Mouse (Mus musculus): ENCODE measurements around the gene Trp63. TPM values are rescaled to one million over a fixed set of nuclear protein-coding genes. Genes with fewer than 3 reads are reported as not detected.

The Trp63 gene
- polyA plus RNA-seq, 1 experiment from 2014 or later: 0.53 TPM

DNA sequence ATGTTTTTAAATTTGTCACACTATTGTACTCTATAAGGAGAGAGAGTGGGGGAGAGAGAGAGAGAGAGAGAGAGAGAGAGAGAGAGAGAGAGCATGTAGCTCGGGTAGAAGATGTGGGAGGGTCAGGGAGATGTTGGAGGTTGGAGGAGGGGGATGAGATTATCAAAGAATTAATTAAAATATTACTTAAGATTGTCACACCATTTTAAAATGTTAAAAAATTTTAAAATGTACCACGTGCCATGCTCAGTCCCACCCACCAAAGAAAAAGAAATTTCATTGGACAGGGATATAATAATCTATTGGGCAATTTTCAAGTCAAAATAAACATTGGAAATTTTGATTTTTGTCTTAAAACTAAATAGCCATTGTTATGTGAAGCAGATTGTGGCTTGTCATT is 1.0 kb downstream of the Trp63 start:
- H3K9ac ChIP-seq (ENCODE audit: low read length): no peak overlapping the region
- H3K9me3 ChIP-seq (ENCODE audit: control insufficient read depth, low read length): no peaks in the 10 kb centered on the region
- WGBS: 70% methylated on average over 2 of the region's 2 CpGs
- no peak for ATAC-seq (ENCODE audit: insufficient number of reproducible peaks, insufficient read depth, low FRiP score, low read depth)
- no peak overlapping the region for H3K4me2 ChIP-seq (ENCODE audit: low read length)
- peaks cover 2 to 4% of the 10 kb centered on the region in 2 experiments; a peak in 1 of 4 replicates for H3K4me1 ChIP-seq (ENCODE audit: control insufficient read depth in 2 of 2, insufficient read depth in 2 of 2, low read length in 2 of 2)
- no peaks in the 10 kb centered on the region for H3K27me3 ChIP-seq (ENCODE audit: control insufficient read depth, insufficient read depth, low read length)
- H3K4me3 ChIP-seq (ENCODE audit: control insufficient read depth in 1 of 2, insufficient read depth in 1 of 2, low read depth in 1 of 2, low read length in 2 of 2): no peak overlapping the region
- H3K27ac ChIP-seq (replicated peaks in 1 of 2; ENCODE audit: control insufficient read depth in 1 of 2, insufficient read depth in 1 of 2, low read depth in 2 of 2, low read length in 2 of 2): no peak overlapping the region
- no peaks in the 10 kb centered on the region for H3K36me3 ChIP-seq (ENCODE audit: control insufficient read depth, insufficient read depth, low read length)

GRCm38 (mm10) chr16:25690612-25691011 is 7.0 kb downstream of the Trp63 start:
- H3K4me2 ChIP-seq (ENCODE audit: low read length): no peak overlapping the region
- no peaks in the 10 kb centered on the region for H3K27me3 ChIP-seq (ENCODE audit: control insufficient read depth, insufficient read depth, low read length)
- H3K4me1 ChIP-seq (ENCODE audit: control insufficient read depth in 2 of 2, insufficient read depth in 2 of 2, low read length in 2 of 2): no peaks in the 10 kb centered on the region
- no peak for ATAC-seq (ENCODE audit: insufficient number of reproducible peaks, insufficient read depth, low FRiP score, low read depth)
- no peaks in the 10 kb centered on the region for H3K9me3 ChIP-seq (ENCODE audit: control insufficient read depth, low read length)
- no peak overlapping the region for H3K4me3 ChIP-seq (ENCODE audit: control insufficient read depth in 1 of 2, insufficient read depth in 1 of 2, low read depth in 1 of 2, low read length in 2 of 2)
- no peak overlapping the region for H3K9ac ChIP-seq (ENCODE audit: low read length)
- no peak overlapping the region for H3K27ac ChIP-seq (replicated peaks in 1 of 2; ENCODE audit: control insufficient read depth in 1 of 2, insufficient read depth in 1 of 2, low read depth in 2 of 2, low read length in 2 of 2)
- H3K36me3 ChIP-seq (ENCODE audit: control insufficient read depth, insufficient read depth, low read length): no peaks in the 10 kb centered on the region
- 51% methylated on average over 5 of the region's 5 CpGs for WGBS

DNA sequence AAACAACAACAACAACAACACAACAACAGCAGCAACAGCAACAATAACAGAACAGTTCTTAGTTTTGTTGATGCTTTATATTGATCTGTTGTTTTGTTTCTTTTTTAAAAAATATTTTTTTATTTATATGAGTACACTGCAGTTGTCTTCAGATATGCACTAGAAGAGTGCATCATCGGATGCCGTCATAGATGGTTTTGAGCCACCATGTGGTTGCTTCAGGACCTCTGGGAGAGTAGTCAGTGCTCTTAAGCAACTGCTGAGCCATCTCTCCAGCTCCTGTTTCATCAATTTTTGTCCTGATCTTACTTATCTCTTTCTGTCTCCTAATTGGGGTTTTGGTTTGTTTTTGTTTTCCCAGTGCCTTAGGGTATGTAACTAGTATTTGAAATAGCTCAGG is 17.7 kb downstream of the Trp63 start:
- no peak for ATAC-seq (ENCODE audit: insufficient number of reproducible peaks, insufficient read depth, low FRiP score, low read depth)
- H3K4me1 ChIP-seq (ENCODE audit: control insufficient read depth in 2 of 2, insufficient read depth in 2 of 2, low read length in 2 of 2): no peaks in the 10 kb centered on the region
- H3K4me2 ChIP-seq (ENCODE audit: low read length): no peak overlapping the region
- H3K27me3 ChIP-seq (ENCODE audit: control insufficient read depth, insufficient read depth, low read length): no peaks in the 10 kb centered on the region
- no peaks in the 10 kb centered on the region for H3K36me3 ChIP-seq (ENCODE audit: control insufficient read depth, insufficient read depth, low read length)
- H3K27ac ChIP-seq (replicated peaks in 1 of 2; ENCODE audit: control insufficient read depth in 1 of 2, insufficient read depth in 1 of 2, low read depth in 2 of 2, low read length in 2 of 2): no peak overlapping the region
- H3K9ac ChIP-seq (ENCODE audit: low read length): no peak overlapping the region
- 82% methylated on average over 2 of the region's 2 CpGs for WGBS
- 0 out of 2 replicates have a peak, but pooled peaks cover 2% of the 10 kb centered on the region for H3K9me3 ChIP-seq (ENCODE audit: control insufficient read depth, low read length)
- H3K4me3 ChIP-seq (ENCODE audit: control insufficient read depth in 1 of 2, insufficient read depth in 1 of 2, low read depth in 1 of 2, low read length in 2 of 2): no peak overlapping the region

DNA sequence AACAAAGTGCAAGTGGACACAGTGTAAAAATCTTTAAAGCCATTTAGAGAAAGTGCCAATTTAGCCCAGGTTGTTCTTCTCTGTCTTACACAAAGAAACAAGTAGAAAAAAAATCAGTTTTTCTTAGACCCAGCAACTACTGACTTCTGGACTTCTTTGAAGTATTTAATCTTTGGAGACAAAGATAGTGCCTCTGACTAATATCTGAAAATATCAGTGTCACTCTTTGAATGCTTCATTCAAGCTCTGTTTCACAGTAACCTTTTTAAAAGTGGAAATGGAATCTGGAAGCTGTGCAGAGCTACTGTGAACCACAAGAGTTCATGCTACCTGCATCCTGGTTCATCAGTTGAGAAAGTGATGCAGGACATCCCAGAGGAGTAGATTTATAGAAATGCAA is 22.7 kb downstream of the Trp63 start:
- H3K4me2 ChIP-seq (ENCODE audit: low read length): no peak overlapping the region
- 0 out of 2 replicates have a peak, but pooled peaks cover 3% of the 10 kb centered on the region for H3K9me3 ChIP-seq (ENCODE audit: control insufficient read depth, low read length)
- no peak overlapping the region for H3K27ac ChIP-seq (replicated peaks in 1 of 2; ENCODE audit: control insufficient read depth in 1 of 2, insufficient read depth in 1 of 2, low read depth in 2 of 2, low read length in 2 of 2)
- no peaks in the 10 kb centered on the region for H3K27me3 ChIP-seq (ENCODE audit: control insufficient read depth, insufficient read depth, low read length)
- H3K36me3 ChIP-seq (ENCODE audit: control insufficient read depth, insufficient read depth, low read length): no peaks in the 10 kb centered on the region
- no peak for ATAC-seq (ENCODE audit: insufficient number of reproducible peaks, insufficient read depth, low FRiP score, low read depth)
- H3K9ac ChIP-seq (ENCODE audit: low read length): no peak overlapping the region
- H3K4me1 ChIP-seq (ENCODE audit: control insufficient read depth in 2 of 2, insufficient read depth in 2 of 2, low read length in 2 of 2): no peaks in the 10 kb centered on the region
- no peak overlapping the region for H3K4me3 ChIP-seq (ENCODE audit: control insufficient read depth in 1 of 2, insufficient read depth in 1 of 2, low read depth in 1 of 2, low read length in 2 of 2)

DNA sequence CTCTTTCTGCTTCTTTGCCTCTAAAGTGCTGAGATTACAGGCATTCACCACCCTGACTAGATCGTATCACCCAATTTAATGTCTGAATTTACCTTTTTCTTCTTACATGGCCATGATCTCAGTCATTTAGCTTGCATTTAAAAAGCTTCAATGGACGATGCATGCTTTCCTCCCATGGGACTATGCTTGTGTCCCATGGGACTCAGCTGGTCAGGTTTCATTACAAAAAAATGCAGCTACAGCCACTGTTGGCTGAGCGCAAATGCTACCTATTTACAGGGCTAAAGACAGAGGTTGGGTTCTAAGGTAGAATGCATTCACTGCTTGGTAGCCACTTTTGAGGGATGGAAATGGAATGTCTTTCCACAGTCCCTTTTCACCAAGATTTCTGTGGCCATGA is 32.2 kb downstream of the Trp63 start:
- Histone ChIP-seq H3K27me3 (ENCODE audit: control insufficient read depth, insufficient read depth, low read length) (no peaks in the 10 kb centered on the region), H3K27ac (replicated peaks in 1 of 2; ENCODE audit: control insufficient read depth in 1 of 2, insufficient read depth in 1 of 2, low read depth in 2 of 2, low read length in 2 of 2) (no peak overlapping the region), H3K9ac (ENCODE audit: low read length) (no peak overlapping the region), H3K9me3 (ENCODE audit: control insufficient read depth, low read length) (0 out of 2 replicates have a peak, but pooled peaks cover 3% of the 10 kb centered on the region), H3K4me2 (ENCODE audit: low read length) (no peak overlapping the region), H3K4me1 (ENCODE audit: control insufficient read depth in 2 of 2, insufficient read depth in 2 of 2, low read length in 2 of 2) (no peaks in the 10 kb centered on the region), H3K4me3 (ENCODE audit: control insufficient read depth in 1 of 2, insufficient read depth in 1 of 2, low read depth in 1 of 2, low read length in 2 of 2) (no peak overlapping the region), H3K36me3 (ENCODE audit: control insufficient read depth, insufficient read depth, low read length) (no peaks in the 10 kb centered on the region)
- no peak for ATAC-seq (ENCODE audit: insufficient number of reproducible peaks, insufficient read depth, low FRiP score, low read depth)
- 87% methylated on average over 3 of the region's 3 CpGs for WGBS

DNA sequence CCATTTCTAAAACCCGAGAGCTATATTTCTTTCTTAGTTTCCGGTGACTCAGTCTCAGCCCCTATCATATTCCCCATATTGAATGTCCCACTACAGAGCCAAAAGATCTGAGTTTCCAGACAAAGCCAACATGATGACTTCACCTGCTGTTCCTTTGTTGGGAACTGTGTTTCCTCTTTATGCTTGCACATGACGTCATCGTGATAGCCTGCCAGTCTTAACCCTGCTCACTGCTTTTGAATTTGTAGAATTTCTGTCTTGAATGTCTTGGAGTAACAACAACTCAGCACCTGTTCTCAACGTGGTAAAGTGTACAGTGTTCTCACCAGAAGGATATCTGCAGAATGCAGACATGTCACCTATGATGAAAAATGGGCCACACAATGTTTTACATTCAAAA is 39.6 kb downstream of the Trp63 start:
- no peaks in the 10 kb centered on the region for H3K4me1 ChIP-seq (ENCODE audit: control insufficient read depth in 2 of 2, insufficient read depth in 2 of 2, low read length in 2 of 2)
- 63% methylated on average over 5 of the region's 5 CpGs for WGBS
- no peaks in the 10 kb centered on the region for H3K27me3 ChIP-seq (ENCODE audit: control insufficient read depth, insufficient read depth, low read length)
- no peak overlapping the region for H3K4me3 ChIP-seq (ENCODE audit: control insufficient read depth in 1 of 2, insufficient read depth in 1 of 2, low read depth in 1 of 2, low read length in 2 of 2)
- no peak for ATAC-seq (ENCODE audit: insufficient number of reproducible peaks, insufficient read depth, low FRiP score, low read depth)
- H3K9ac ChIP-seq (ENCODE audit: low read length): no peak overlapping the region
- H3K27ac ChIP-seq (replicated peaks in 1 of 2; ENCODE audit: control insufficient read depth in 1 of 2, insufficient read depth in 1 of 2, low read depth in 2 of 2, low read length in 2 of 2): no peak overlapping the region
- H3K36me3 ChIP-seq (ENCODE audit: control insufficient read depth, insufficient read depth, low read length): no peaks in the 10 kb centered on the region
- H3K4me2 ChIP-seq (ENCODE audit: low read length): no peak overlapping the region
- no peaks in the 10 kb centered on the region for H3K9me3 ChIP-seq (ENCODE audit: control insufficient read depth, low read length)

GRCm38 (mm10) chr16:25727001-25727400 is 43.4 kb downstream of the Trp63 start:
- no peak overlapping the region for H3K9ac ChIP-seq (ENCODE audit: low read length)
- H3K4me1 ChIP-seq (ENCODE audit: control insufficient read depth in 2 of 2, insufficient read depth in 2 of 2, low read length in 2 of 2): no peaks in the 10 kb centered on the region
- no peak overlapping the region for H3K4me3 ChIP-seq (ENCODE audit: control insufficient read depth in 1 of 2, insufficient read depth in 1 of 2, low read depth in 1 of 2, low read length in 2 of 2)
- no peaks in the 10 kb centered on the region for H3K9me3 ChIP-seq (ENCODE audit: control insufficient read depth, low read length)
- WGBS: 84% methylated on average over 5 of the region's 5 CpGs
- no peak overlapping the region for H3K4me2 ChIP-seq (ENCODE audit: low read length)
- H3K27me3 ChIP-seq (ENCODE audit: control insufficient read depth, insufficient read depth, low read length): no peaks in the 10 kb centered on the region
- no peak overlapping the region for H3K27ac ChIP-seq (replicated peaks in 1 of 2; ENCODE audit: control insufficient read depth in 1 of 2, insufficient read depth in 1 of 2, low read depth in 2 of 2, low read length in 2 of 2)
- no peak for ATAC-seq (ENCODE audit: insufficient number of reproducible peaks, insufficient read depth, low FRiP score, low read depth)
- H3K36me3 ChIP-seq (ENCODE audit: control insufficient read depth, insufficient read depth, low read length): no peaks in the 10 kb centered on the region

DNA sequence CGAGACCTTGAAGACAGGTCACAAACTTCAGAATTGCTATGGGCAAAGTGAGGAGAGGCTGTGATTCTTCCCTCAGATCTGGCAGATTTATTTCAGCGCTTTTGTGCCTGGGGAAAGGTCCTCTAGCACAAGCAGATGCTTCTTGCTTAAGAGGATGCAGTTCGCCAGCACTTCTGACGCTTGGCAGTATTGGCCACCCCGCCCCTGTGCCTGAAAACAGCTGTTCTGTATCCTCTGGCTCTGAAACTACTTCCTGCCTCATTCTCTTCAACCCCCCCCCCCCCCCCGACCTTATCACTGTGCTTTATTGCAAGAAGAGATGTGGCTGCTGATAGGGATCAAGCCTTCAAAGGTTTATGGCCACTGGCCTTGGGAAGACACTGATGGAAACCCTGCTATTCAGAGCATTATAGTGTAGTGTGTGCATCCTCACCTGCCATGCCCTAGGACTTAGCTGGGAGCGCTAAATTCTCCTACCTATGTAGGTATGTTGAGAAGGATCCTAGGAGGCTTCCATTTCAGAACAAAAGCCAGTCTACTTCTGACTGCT is 44.5 kb downstream of the Trp63 start:
- no peaks in the 10 kb centered on the region for H3K27me3 ChIP-seq (ENCODE audit: control insufficient read depth, insufficient read depth, low read length)
- no peak overlapping the region for H3K4me3 ChIP-seq (ENCODE audit: control insufficient read depth in 1 of 2, insufficient read depth in 1 of 2, low read depth in 1 of 2, low read length in 2 of 2)
- ATAC-seq (ENCODE audit: insufficient number of reproducible peaks, insufficient read depth, low FRiP score, low read depth): no peak
- no peak overlapping the region for H3K4me2 ChIP-seq (ENCODE audit: low read length)
- no peaks in the 10 kb centered on the region for H3K4me1 ChIP-seq (ENCODE audit: control insufficient read depth in 2 of 2, insufficient read depth in 2 of 2, low read length in 2 of 2)
- no peak overlapping the region for H3K9ac ChIP-seq (ENCODE audit: low read length)
- no peak overlapping the region for H3K27ac ChIP-seq (replicated peaks in 1 of 2; ENCODE audit: control insufficient read depth in 1 of 2, insufficient read depth in 1 of 2, low read depth in 2 of 2, low read length in 2 of 2)
- no peaks in the 10 kb centered on the region for H3K36me3 ChIP-seq (ENCODE audit: control insufficient read depth, insufficient read depth, low read length)
- H3K9me3 ChIP-seq (ENCODE audit: control insufficient read depth, low read length): no peaks in the 10 kb centered on the region
- 59% methylated on average over 7 of the region's 7 CpGs for WGBS
